Mouse (Mus musculus): ENCODE measurements around the gene Olfr1369-ps1.

DNA sequence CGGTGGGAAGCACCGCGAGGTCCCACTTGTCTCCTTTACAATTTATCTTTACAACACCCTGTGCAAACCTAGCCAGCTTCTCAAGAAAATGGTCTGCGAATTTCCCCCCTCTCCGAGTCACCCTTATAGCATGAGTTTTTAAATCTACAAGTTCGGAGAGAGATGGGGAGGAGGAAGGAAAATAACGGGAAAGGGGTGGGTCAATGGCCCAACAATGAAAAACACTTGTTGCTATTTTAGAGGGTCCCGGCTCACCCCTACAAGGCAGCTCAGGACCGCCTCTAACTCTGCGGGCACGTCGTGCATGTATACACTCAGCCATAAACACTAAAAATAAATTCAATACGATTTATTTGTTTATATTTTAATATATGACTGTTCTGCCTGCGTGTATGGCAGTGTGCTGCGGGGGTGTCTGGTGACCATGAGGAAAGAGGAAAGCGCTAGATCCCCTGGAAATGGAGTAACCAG lies 48.8 kb downstream of the Olfr1369-ps1 start:
- TF ChIP-seq CTCF (IDR thresholded peaks at IDR 0.05; ENCODE audit: extremely low read depth, insufficient read depth, insufficient read length, insufficient replicate concordance) = no peak
- TF ChIP-seq POLR2A (IDR thresholded peaks at IDR 0.05; ENCODE audit: low read depth, low read length) = no peak
